Mouse (Mus musculus): ENCODE measurements around the gene Wdr82. TPM values are rescaled to one million over a fixed set of nuclear protein-coding genes. Genes with fewer than 3 reads are reported as not detected.

Wdr82 gene
- polyA plus RNA-seq (2017; shearing (Covaris generic)): 10 to 100 TPM; 45.7 to 46.3 TPM

DNA sequence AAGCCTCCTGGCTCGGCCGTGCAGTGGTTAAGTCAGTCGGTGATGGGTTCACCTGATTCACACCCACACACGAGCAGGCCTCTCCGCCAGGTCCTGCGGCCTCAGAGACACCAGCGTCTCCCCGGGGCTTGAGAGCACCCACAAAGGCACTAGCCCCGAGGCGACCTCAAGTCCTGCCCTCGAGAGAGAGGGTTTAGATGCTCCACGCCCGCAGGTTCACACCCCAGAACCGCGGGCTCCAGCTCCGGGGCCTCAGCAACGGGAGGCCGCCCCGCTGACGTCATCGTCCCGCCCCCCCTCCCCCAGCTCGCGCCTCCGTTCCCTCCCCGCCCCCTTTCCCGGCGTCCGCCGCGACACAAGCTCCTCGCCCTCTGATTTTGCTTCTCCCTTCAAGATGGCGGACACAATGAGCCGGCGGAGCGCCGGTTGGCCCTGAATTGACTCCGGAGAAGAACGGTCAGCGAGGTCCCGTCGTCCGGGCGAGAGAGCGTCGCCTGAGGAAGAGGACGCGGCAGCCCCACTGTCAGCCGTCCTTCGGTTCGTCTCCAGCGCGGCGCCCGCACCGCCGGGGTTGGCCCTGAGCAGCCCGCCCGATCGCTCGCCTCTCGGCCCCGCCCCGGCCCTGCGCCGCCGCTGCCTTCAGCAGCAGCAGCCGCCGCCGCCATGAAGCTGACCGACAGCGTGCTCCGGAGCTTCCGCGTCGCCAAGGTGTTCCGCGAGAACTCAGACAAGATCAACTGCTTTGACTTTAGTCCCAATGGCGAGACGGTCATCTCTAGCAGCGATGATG, at the start of gene Wdr82:
TSS of gene Wdr82 (plus strand) at position 373 of the 790 bp plus-strand sequence.
- ATAC-seq: peak; percentile 77

DNA sequence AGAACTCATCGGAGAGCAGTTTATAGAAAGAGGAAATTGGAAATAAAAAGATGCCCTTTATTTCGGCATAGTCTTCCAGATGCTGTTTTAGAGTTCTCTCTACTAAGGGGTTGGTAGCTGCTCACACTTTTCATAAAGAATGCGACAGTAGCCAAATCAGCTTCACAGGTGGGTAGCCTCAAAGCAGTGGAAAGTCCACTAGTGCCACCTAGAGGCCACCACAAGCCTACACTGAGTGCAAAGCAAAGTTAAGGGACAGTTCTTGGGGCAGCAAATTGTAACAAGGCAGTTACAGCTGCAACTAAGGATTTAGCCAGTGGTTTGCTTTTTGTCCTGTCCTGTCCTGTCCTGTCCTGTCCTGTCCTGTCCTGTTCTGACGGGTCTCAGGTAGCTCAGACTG, 47.1 kb upstream of the Wdr82 start:
- ATAC-seq: no peak

DNA sequence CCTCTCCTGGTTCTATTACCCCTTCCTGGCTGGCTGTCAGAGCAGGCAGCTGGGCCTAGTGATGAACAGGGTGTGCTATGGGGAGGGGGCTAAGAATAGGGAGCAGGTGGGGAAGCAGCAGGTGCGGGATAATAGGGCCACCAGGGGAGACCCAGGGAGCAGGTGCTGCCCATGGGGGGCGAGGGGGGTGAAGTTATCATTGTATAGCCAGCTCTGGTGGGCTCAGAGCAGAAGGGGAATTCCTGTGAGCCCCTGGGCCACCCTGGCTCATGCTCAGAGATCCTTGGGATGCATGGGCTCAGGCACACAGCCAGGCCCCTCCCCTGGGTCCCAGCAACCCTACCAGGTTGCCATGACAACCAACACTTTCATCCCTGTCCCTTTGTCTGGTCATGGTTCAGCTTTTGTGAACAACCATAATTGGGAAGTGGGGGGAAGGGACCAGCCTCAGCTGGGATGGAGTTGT, 43.9 kb upstream of the Wdr82 start:
- ATAC-seq: no peak

DNA sequence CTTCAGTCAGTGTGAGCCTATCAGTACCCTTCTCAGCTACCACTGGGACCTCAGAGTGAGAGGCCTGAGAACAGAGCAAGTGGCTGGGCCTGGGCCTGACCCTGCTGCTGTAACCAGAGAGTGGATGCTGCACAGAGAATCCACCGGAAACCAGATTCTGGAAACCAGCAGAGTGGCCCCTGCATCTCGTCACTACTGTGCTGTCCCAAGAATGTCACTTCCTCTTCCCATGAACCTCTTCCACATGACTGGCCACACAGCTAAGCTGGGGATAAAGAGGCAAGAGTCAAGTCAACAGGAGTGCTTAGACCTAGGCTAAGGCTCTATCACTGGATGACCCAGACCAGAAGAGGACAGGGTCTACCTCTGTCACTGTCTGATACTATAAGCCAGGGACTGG, 41.7 kb upstream of the Wdr82 start:
- ATAC-seq: no peak

DNA sequence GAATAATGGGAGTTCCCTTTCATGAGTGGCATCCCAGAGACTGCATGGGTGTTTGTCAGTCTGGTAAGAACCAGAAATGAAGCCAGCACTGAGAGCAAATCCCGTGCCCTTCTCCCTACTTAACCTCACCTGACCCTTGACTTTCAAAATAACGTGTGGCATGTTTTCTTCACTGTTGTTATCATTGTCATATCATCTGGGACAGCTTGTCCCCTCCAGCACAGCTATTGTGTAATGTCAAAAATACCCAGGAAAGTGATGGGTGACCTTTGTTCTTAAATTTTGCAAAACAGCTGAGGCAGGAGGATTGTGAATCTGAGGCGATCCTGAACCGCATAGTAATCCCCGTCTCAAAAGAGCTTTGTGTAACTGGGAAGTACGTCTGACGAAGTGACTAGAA, 40.5 kb upstream of the Wdr82 start:
- ATAC-seq: no peak

DNA sequence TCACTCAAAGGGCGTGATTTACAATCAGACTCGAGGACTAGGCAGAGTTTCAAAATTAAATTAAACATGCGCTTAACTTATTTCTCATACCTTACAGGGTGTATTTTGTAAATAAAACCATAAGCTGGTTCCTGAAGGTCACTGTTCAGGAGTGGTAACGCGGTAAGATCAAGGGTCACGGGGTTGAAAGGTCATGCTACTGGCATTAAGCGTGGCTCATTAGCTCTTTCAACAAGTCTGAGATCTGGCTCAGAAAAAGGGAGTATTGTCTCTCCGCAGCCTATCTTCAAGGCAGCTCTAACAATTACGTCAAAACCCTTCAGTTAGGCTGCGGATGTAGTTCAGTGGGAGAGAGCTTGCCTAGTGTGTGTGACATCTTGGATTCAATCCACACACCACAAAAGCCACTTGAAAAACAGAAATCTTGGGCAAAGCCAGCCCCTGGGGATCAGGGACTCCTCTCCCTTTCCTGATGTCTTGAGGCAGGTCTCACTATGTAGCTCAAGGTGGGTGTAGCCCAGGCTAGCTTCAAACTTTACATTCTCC, 33.0 kb upstream of the Wdr82 start:
- ATAC-seq: no peak

DNA sequence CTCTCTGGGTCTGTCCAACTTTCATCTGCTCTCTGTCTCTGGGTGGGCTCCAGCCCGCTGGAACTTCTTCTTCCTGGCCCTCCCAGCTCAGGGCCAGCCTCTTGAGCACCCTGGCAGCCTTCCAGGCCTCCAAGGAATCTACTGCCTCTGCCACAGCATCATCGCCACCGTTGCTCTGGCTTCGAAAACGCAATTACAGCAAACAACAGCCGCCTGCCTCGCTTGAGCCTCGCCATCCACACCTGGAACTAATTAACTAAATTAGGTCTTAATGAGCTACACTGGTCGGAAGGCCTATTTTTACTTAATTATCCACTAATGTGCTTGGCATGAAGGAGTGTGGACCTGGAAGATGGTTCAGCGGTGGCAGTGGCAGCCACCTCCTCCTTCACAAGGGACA, 31.0 kb upstream of the Wdr82 start:
- ATAC-seq: no peak

DNA sequence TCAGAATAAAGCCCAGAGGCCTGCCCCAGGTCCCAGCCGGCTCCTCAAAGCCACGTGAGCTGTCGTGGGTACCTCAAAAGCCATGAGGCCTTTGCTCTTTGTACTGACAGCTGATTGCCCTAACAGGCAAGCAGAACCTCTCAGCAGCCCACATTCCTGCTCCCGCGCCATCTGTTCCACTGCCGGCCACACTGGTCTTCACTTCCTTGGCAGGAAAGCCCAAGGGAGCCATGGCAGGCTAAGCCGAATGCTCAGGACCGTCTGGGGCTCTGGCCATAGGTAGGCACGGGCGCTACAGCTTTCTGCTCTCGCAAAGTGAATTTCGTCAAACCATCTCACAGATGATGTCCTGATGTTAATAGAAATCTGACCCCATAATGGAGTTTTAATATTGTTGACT, 28.8 kb upstream of the Wdr82 start:
- ATAC-seq: no peak

DNA sequence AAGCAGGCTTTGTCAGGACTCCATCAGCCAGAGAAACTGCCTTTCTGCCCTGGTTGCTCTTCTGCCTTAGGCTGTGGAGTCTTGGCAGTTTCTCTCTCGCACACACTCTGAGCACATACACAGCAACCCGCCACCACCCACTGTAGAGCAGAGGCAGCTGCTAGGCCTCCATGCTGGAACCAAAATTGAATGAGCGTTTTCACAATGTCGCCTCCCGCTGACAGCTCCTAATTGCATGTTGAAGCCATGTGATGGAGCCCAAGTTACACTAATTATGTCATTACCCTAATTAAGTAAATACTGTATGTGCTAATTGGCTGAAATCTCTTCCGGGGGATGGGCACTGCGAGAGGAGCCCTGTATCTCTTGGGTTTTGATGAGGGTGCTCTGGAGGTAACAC, 26.6 kb upstream of the Wdr82 start:
- ATAC-seq: no peak

DNA sequence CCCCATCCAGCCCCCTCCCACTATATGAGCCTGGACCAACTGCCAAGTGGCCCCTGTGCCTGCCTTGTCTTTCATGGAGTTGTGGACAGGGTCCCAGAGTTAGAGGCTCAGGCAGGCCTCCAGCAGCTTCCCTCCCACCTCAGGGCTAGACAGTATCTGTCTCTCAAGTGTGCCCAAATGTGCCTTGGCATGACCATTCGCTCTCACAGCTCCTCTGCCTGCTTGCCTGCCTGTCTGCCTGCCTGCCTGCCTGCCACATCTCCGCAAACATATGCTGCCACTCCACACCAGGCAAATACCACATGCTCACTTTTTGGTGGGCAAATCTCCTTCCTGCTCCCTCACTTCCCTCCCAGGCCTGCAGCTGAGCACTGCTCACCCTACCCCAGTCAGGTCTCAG, 25.1 kb upstream of the Wdr82 start:
- no peak for ATAC-seq

DNA sequence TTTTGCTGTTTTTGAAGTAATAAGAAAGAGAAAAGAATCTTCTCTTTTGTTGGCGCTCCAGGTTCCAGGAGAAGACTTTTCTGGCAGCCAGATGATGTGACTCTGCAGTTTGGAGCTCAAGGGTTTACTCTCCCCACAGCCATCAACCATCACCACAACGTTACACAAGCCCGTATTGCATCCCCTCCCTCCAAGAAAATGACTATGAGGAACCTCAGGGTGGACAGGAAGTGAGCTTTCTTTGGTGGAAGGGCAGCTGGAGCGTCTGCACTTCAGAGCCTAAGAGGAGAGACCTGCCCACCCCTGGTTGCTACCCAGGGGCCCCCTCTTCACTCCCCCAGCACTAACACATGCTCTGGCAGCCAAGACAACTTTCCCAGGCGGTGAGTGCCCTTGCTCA, 23.4 kb upstream of the Wdr82 start:
- no peak for ATAC-seq

DNA sequence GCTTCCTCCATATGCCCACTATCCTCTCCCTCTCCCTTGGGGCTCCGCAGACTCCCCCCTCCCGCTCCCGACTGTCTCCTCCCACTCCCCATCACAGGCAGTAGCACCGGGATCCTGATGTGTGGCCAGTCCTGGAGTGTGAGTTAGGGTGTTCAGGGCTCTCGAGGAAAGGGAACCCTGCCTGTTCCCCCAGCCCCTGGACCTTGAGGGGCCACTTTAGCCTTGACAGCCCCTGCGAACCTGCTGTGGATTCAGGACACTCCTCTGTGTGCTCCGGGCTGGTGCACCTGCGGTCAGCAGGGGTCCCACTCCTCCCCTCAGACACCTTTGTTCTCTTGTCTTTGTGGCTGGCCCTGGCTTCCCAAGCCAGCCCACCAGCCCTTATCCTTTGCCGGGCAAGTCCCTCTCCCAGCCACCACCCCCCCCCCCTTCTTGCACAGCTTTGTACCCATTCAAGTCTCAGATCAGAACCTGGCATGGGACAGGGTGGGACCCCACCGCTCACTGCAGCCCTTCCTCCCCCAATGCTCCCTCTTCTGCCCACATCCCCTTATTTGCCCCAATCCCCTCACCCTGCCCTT, 22.8 kb upstream of the Wdr82 start:
- ATAC-seq: no peak

DNA sequence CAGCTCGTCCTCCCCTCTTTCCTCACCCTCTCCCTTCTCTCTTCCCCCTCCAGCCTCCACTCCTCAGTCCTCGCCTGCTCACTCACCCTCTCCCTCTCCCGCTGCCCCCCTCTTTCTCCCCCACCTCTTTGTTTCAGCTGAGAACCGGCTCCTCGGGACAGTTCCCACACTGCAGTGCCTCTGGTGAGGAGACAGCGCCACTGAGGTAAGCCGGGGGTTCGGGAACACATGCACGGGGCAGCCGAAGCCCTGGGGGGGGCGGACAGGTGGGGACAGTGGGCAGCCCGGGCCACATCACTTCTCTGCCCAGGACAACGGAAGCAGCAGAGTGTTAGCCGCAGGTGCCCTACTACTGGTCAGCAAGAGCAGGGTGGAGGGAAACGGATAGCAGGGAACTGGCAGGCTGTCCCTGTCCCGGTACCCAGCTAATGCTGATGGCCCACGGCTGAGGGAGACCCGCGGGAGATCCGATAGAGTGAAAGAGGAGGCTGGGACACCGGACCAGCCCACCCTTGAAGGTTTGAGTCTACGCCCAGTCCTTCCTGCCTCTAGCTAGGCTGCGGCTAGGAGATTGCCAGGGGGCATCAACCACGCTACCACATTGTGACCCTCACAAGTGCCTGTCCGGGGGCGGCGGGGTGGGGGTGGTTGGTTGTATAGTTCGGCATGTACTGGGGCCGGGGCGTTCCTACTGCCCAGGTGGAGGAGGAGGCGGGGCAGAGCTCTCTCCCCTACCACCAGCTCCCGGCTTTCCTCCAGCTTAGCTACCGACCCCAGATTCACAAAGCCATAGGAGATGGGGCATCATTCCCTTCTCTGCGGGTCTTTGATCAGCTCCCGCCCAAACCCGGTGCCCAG, 22.0 kb upstream of the Wdr82 start:
- ATAC-seq: no peak

DNA sequence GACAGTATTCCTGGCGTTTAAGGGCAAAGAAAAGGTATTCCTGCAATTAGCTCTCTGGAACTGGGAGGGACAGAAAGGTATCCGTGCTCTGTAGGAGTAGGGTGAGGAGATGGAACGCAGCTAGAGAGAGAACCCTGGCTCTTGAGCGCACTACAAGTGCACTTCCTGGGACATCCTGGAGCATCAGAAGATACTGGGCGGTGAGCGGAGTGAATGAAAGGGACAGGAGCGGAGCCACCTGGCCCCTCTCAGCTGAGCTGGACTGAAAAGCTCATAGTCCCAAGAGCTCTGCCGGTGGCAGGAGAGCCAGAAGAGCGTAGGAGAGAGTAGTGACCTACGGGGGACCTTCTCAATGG, 21.4 kb upstream of the Wdr82 start:
- ATAC-seq: no peak

DNA sequence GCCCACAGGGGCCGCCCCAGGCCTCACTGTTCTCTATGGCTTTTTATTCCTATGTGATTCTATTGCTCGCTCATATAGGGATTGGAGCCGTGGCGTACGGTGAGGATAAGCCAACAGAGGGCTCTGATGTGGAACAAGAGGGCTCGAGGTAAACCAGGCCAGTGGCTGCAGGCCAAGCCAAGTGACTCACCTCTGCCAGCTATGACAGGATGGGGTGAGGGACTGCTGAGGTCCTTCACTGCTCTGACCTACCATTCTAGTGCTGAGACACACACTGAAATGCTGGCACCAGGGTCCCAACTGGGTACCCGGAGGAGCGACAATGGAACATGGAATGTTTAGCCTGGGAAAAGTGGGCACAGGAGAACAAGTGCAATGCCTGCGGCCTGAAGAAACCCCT, 16.6 kb upstream of the Wdr82 start:
- no peak for ATAC-seq

DNA sequence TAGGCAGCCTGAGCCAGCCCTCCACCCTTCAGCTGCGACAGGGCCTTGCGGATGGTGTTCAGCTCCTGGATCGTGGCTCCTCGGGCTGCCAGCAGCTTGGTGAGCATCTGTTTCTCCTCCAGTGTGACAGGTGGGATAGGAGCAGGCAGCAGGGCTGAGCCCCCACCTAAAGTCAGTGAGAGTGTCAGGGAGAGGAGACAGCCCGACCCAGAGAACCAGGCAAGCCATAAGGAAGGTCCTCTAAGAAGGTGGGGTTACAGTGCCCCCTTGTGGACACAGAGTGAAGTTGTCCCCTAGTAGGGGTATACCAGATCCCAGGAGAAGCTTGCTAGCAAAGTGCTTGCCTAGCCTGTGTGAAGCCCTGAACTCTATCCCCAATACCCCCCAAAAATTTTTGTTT, 14.3 kb upstream of the Wdr82 start:
- no peak for ATAC-seq

DNA sequence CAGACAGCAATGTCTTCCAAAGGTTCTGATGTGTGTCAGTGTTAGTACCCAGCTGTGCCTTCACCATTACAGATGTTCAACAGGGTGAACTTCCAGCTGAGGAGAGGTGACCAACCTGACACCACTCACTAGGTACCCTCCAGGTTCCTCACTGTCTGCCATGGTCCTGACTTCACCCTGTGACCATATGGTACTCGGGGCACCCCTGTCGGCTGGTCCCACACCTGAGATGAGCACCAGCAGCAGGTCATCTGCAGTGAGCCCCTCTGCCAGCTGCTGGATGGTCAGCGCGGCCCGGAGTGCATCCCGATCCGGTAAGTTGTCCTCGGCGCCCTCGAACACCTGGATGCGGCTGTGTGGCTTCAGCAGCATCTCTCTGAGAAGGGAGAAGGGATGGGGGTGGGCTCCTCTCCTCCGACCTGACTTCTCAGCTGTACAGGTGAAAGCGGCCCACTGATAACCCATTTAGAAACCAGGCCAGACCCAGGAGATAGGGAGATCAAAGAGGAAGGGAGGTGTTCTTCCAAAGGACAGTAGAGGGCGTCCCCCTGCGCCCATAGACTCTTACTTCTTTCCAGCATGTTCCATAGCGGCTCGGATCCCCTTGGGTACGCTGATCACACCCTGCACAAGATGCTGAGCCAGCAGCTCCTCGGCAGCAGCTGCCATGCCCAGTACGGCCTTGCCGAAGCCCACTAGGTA, 13.7 kb upstream of the Wdr82 start:
- ATAC-seq: no peak

DNA sequence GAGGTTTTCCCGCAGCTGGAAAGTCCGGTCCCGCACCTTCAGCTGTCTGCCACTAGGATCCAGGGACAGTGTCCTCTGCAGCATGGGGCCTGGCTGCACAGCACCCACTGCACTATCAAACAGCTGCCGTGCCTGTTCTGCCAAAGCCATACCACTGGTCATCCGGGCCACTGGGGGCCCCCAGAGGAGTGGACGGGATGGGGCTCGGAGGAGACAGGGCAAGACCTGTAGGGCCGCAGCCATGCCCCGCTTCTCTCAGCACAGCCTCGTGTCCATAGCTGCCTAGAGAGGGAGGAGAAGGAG, 13.2 kb upstream of the Wdr82 start:
- ATAC-seq: no peak

DNA sequence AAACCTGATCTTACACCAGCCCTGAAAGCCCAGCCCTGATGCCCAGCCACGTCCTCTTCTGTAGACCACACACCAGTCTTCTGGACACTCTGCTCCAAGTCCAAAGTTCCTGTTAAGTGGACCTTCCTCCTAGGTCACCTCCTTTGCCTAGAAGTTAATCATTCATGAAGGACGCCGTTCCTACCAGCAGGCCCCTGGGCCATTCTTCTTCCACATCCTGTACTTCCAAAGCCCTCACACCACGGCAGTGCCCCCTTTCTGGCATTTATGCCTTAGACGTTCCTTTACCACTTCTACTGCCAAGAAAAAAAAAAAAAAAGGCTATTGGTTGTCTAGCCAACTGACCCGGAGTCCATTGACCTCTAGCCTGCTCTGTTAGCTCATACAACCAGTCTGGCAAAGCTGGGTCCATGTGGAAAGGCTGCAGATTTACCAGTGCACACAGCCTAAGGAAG, 12.7 kb upstream of the Wdr82 start, which contains the start of gene Glyctk:
TSS of gene Glyctk (minus strand) at position 102 of the 455 bp plus-strand sequence.
- no peak for ATAC-seq

DNA sequence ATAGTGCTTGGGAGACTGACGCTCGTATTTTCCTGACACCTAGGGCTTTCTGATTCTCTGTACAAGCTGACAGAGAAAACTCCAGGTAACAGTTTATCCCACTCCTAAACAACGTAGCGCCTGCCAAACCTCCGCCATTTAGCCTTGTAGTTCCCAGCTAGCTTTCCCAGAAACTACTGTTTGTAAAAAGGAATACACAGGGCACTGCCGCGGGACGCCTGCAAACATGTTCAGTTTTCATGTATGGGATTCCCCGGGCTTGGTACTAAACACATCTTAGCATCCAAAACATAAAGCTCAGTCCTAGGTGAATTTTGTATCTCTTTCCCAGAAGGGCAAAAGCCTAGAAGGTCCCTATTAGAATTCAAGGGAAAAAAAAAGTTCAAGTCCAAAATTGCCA, 11.5 kb upstream of the Wdr82 start:
- no peak for ATAC-seq

DNA sequence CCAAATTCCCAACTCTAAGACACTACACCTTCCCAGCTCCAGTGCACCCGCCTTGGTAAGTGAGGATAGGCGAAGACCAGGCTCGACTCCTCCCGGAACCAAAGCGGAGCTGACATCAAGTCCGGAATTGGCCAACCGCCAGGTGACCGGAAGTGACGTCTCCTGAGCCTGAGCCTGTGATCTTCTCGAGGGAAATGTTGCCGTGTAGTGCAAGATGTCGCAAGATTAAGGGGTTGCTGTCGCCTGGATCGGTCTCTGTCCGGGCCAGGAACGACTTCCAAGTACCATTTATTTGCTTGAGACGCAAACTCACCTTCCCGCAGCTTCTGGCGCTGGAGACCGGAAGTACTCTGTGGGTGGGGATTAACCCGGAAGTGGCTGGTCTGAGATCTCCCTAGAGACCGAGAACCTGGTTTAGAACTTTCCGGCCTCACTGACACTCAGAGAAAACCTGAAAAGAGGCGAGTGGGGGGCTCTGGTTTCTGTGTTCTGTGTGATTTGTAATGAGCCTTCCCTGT, 10.9 kb upstream of the Wdr82 start:
- peak; percentile 91 for ATAC-seq

DNA sequence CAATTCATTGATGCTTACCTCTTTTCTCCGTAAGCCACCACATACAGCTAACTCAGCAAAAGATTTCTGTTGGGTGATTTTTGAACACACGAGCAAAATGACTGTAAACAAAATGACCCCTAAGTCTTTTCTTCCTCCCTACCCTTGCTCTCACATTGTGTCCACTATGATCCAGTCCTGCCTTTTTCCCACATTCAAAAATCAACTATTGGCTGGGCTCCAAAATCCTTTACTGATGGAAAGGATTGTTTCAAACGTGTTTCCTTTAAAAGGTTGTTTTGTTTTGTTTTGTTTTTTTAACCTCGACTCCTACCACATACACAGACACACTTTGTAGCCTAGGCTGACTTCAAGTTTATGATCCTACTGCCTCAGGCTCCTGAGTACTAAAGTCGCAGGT, 10.3 kb upstream of the Wdr82 start:
- no peak for ATAC-seq

DNA sequence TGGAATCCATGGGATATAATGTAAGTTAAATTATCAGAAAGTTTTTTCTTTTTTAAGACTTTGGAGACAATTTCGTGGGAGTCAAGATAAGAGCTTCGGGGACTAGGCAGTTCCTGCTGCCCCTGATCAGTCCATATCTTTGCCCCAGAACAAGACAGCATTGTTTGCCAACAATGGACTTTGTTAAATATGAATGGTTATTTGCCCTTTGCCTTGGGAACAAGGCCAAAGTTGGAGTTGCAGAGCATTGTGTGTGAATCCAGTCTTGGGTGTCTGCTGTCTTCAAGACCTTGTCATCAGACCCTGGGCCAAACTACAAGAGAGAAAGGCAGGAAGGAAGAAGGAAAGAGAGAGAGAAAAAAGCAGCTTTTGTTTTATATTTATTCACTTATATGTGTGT, 4.0 kb upstream of the Wdr82 start:
- no peak for ATAC-seq
